Mouse (Mus musculus) embryonic facial prominence, embryonic 11.5 days (tissue): ENCODE data around the gene Cradd. TPM values are rescaled to one million over a fixed set of nuclear protein-coding genes. Genes with fewer than 3 reads are reported as not detected.

Experiments
- ATAC-seq: fragments of 200-750 bp; cut with Nextera tagmentation; replicated peaks from 2 replicates; pipeline ENCODE4 v1.8.0; 2017; ENCODE audit warnings: low read depth; ENCODE audit not compliant: insufficient number of reproducible peaks, low FRiP score, low TSS enrichment
- DNase-seq: peaks from one replicate; pipeline ENCODE4 v3.0.0-alpha.2; 2015; ENCODE audit warnings: low spot score
- H3K27ac ChIP-seq: fragments of 300-500 bp; sonication (generic); replicated peaks from 2 replicates; pipeline ENCODE4 v1.5.1; 2014; ENCODE audit warnings: mild to moderate bottlenecking, low read depth, low read length, control low read depth
- H3K27me3 ChIP-seq: fragments of 300-500 bp; sonication (generic); 2 replicates; pipeline ENCODE4 v1.6.1; 2014; ENCODE audit warnings: mild to moderate bottlenecking, low read length, moderate library complexity, mixed read lengths; ENCODE audit not compliant: control insufficient read depth, insufficient read depth
- H3K36me3 ChIP-seq: fragments of 300-500 bp; sonication (generic); replicated peaks from 2 replicates; pipeline ENCODE4 v1.6.1; 2014; ENCODE audit warnings: low read depth, mild to moderate bottlenecking, low read length, moderate library complexity, mixed read lengths; ENCODE audit not compliant: control insufficient read depth, insufficient read depth
- H3K4me1 ChIP-seq: fragments of 300-500 bp; sonication (generic); 2 replicates; pipeline ENCODE4 v1.6.1; 2014; ENCODE audit warnings: low read length, mixed read lengths; ENCODE audit not compliant: control insufficient read depth, insufficient read depth
- H3K4me2 ChIP-seq: fragments of 300-500 bp; sonication (generic); 2 replicates; pipeline ENCODE4 v1.6.1; 2014; ENCODE audit warnings: low read depth, mild to moderate bottlenecking, control low read depth, low read length, moderate library complexity
- H3K4me3 ChIP-seq: fragments of 300-500 bp; sonication (generic); 2 replicates; pipeline ENCODE4 v1.5.1; 2014; ENCODE audit warnings: low read depth, low read length, control low read depth
- H3K9ac ChIP-seq: fragments of 300-500 bp; sonication (generic); replicated peaks from 2 replicates; pipeline ENCODE4 v1.6.1; 2014; ENCODE audit warnings: mild to moderate bottlenecking, control low read depth, low read length
- H3K9me3 ChIP-seq: fragments of 300-500 bp; sonication (generic); replicated peaks from 2 replicates; pipeline ENCODE4 v1.6.1; 2016; ENCODE audit warnings: mild to moderate bottlenecking, low read length, inconsistent platforms, mixed read lengths; ENCODE audit not compliant: control insufficient read depth
- WGBS: fragments of 180-500 bp; shearing (Covaris S2); extraction: QIAGEN DNeasy Blood & Tissue Kit; methylation state at CpG from one replicate; pipeline ENCODE4 v1.1.7; 2014; 5-methylcytosine and 5-hydroxymethylcytosine counted together
- polyA plus RNA-seq: library from polyadenylated mRNA; unstranded; fragments of >200 nt; fragmentation: Nextera tagmentation; extraction: Ambion mirVana; gene quantifications from 2 replicates; pipeline ENCODE4 v1.2.1, GENCODE M21; 2014

The Cradd gene
- polyA plus RNA-seq, 1 experiment from 2014 or later, result 15.3 TPM

- Histone ChIP-seq H3K9ac (no peak overlapping the region), H3K27ac (no peak overlapping the region), H3K4me3 (no peak overlapping the region), H3K4me1 (no peaks in the 10 kb centered on the region), H3K36me3 (no peaks in the 10 kb centered on the region), H3K27me3 (no peaks in the 10 kb centered on the region), H3K4me2 (no peak overlapping the region), H3K9me3 (no peaks in the 10 kb centered on the region)
- ATAC-seq, result no peak
- no peak for DNase-seq
- 68% methylated on average over 4 of the region's 4 CpGs for WGBS
Measured at GRCm38 (mm10) chr10:95226772-95227171, 97.2 kb downstream of the Cradd start.

GRCm38 (mm10) chr10:95225006-95225405 is 98.9 kb downstream of the Cradd start:
- Histone ChIP-seq H3K9me3 (no peaks in the 10 kb centered on the region), H3K4me1 (no peaks in the 10 kb centered on the region), H3K4me2 (no peak overlapping the region), H3K4me3 (no peak overlapping the region), H3K27me3 (no peaks in the 10 kb centered on the region), H3K36me3 (no peaks in the 10 kb centered on the region), H3K27ac (no peak overlapping the region), H3K9ac (no peak overlapping the region)
- 47% methylated on average over 4 of the region's 4 CpGs for WGBS
- DNase-seq (peak; percentile 74), ATAC-seq (0 out of 2 replicates have a peak, but pooled peaks have one; percentile 29)

- no peaks in the 10 kb centered on the region for H3K9me3 ChIP-seq
- ATAC-seq (no peak), DNase-seq (no peak)
- H3K9ac ChIP-seq, result no peak overlapping the region
- H3K27ac ChIP-seq, result no peak overlapping the region
- H3K4me2 ChIP-seq, result no peak overlapping the region
- H3K4me1 ChIP-seq, result no peaks in the 10 kb centered on the region
- H3K36me3 ChIP-seq, result no peaks in the 10 kb centered on the region
- H3K27me3 ChIP-seq, result no peaks in the 10 kb centered on the region
- 86% methylated on average over 16 of the region's 16 CpGs for WGBS
- H3K4me3 ChIP-seq, result no peak overlapping the region
Measured at GRCm38 (mm10) chr10:95223211-95223610, 100.7 kb downstream of the Cradd start.

- Histone ChIP-seq H3K36me3 (no peaks in the 10 kb centered on the region), H3K4me2 (no peak overlapping the region), H3K4me3 (no peak overlapping the region), H3K9me3 (no peaks in the 10 kb centered on the region), H3K27ac (no peak overlapping the region), H3K4me1 (no peaks in the 10 kb centered on the region), H3K27me3 (no peaks in the 10 kb centered on the region), H3K9ac (no peak overlapping the region)
- 72% methylated on average over 9 of the region's 9 CpGs for WGBS
- ATAC-seq (no peak), DNase-seq (no peak)
Measured at GRCm38 (mm10) chr10:95221914-95222313, 102.0 kb downstream of the Cradd start.

GRCm38 (mm10) chr10:95220536-95220935 is 103.4 kb downstream of the Cradd start:
- Histone ChIP-seq H3K4me1 (no peaks in the 10 kb centered on the region), H3K4me2 (no peak overlapping the region), H3K9me3 (no peaks in the 10 kb centered on the region), H3K4me3 (no peak overlapping the region), H3K27ac (no peak overlapping the region), H3K27me3 (no peaks in the 10 kb centered on the region), H3K36me3 (no peaks in the 10 kb centered on the region), H3K9ac (no peak overlapping the region)
- DNase-seq (no peak), ATAC-seq (no peak)
- 77% methylated on average over 3 of the region's 3 CpGs for WGBS

- no peak for ATAC-seq
- H3K4me3 ChIP-seq, result no peak overlapping the region
- no peaks in the 10 kb centered on the region for H3K36me3 ChIP-seq
- no peak overlapping the region for H3K4me2 ChIP-seq
- DNase-seq, result no peak
- H3K27me3 ChIP-seq, result no peaks in the 10 kb centered on the region
- H3K9ac ChIP-seq, result no peak overlapping the region
- H3K4me1 ChIP-seq, result no peaks in the 10 kb centered on the region
- H3K27ac ChIP-seq, result no peak overlapping the region
- 74% methylated on average over 9 of the region's 9 CpGs for WGBS
- H3K9me3 ChIP-seq, result no peaks in the 10 kb centered on the region
Measured at GRCm38 (mm10) chr10:95218683-95219060, 105.3 kb downstream of the Cradd start.

- Histone ChIP-seq H3K27me3 (no peaks in the 10 kb centered on the region), H3K36me3 (no peaks in the 10 kb centered on the region), H3K9me3 (no peaks in the 10 kb centered on the region), H3K4me1 (no peaks in the 10 kb centered on the region), H3K27ac (no peak overlapping the region), H3K4me3 (no peak overlapping the region), H3K9ac (no peak overlapping the region), H3K4me2 (no peak overlapping the region)
- 62% methylated on average over 18 of the region's 18 CpGs for WGBS
- ATAC-seq (no peak), DNase-seq (no peak)
Measured at GRCm38 (mm10) chr10:95217956-95218682, 105.8 kb downstream of the Cradd start.

- DNase-seq (no peak), ATAC-seq (no peak)
- no peaks in the 10 kb centered on the region for H3K27me3 ChIP-seq
- no peaks in the 10 kb centered on the region; the same call in 1 of the 2 replicates for H3K4me1 ChIP-seq
- H3K4me2 ChIP-seq, result no peak overlapping the region
- WGBS, result 96% methylated on average over 15 of the region's 15 CpGs
- H3K36me3 ChIP-seq, result no peaks in the 10 kb centered on the region
- no peaks in the 10 kb centered on the region for H3K9me3 ChIP-seq
- H3K4me3 ChIP-seq, result no peak overlapping the region
- no peak overlapping the region for H3K9ac ChIP-seq
- H3K27ac ChIP-seq, result no peak overlapping the region
Measured at GRCm38 (mm10) chr10:95215324-95215723, 108.6 kb downstream of the Cradd start.
